Mouse (Mus musculus): ENCODE measurements at regions not wholly inside any gene's neighbourhood (a gene's known extent, or its start where the extent isn't known, plus 50 kb on each side); places are given as distances from the start of the nearest gene placed in this dataset.
A peak's percentile ranks its signal among the peaks of the same experiment; 100 is the strongest.

DNA sequence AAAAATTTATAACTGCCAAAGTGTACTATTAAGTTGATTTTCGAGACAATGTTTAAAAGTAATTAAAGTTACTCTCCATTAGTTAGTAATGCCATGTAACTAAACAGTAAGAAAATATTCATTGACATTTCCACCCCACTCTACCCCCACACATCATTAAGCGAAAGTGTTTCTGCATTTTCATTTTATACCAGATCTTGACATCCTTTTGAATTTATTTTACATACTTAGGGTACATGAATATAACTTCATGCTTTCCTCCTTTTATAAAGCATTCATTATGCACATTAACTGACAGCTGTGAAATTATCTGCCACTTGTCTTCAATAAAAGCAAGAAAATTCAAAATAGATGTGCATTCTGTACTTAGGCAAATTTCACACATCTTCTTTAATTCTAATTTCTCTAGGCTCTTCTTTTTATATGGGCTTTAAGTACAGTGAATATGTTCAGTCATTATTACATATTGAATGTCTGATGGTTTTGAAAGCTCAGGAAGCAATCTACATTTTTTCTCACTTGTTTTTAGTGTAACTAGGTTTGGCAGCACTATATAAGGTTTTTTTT, 526.5 kb downstream of the Epha5 start:
- DNase-seq (ENCODE audit: low spot score in 2 of 2): no peak

DNA sequence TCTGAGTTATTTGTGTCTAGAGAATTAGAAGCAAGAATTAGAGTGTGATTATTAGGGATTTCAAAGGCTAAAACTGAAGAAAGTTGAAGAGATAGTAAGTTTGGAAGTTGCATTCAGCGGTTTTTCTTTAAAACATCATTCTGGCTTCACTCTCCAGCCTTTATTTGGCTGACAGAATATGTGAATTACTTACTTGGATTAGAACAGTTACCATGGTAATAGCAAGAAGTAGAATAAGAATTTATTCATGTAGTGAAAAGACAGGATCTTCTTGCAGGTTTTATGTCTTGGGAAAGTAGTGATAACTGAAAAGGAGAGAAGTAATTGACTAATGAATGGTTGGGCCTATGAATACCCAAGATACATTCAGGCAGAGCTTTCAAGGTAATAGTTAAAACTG, 517.1 kb upstream of the Tecrl start:
- no peak for DNase-seq (ENCODE audit: low spot score in 2 of 2)

DNA sequence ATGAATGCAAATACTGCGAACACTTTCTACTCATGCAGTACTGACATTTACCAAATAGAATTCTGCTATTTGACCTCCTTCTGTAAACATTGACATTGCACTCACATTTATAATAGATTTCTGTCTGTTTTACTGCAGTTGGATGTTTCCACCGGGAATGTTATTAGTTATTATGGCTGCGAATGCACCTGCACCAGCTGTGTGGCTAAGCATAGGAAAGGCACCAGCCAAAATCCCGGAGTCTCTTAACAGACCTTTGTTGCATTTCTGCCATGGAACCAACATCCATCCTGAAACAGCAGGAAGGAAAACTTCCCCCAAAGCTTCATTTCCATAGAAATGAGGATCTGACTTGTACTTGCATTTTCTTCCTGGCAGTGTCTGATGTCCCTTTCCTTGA, 513.4 kb upstream of the Tecrl start:
- DNase-seq (ENCODE audit: low spot score in 2 of 2): no peak

- no peak for DNase-seq (ENCODE audit: low spot score in 2 of 2)
These were observed 506.7 kb upstream of the Tecrl start for GRCm38 (mm10) chr5:83861674-83862073.

DNA sequence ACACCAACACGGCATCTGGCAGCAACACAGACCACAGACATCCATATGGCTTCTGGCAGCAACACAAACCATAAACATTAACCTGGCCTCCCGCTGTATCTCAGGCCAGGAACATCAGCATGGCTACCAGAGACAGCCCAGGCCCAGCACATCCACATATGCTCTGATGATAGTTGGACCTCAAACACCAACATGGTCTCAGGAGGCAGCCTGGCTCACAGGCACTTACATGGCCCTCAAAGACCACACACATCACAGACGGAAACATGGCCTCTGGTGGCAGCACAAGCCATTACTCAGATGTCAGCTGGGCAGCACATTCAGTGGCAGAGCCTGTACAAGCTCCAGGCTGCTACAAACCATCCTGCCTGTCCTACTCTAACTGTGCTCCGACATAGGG, 497.0 kb upstream of the Tecrl start:
- DNase-seq (ENCODE audit: low spot score in 2 of 2): no peak

GRCm38 (mm10) chr5:83826561-83826960, 471.6 kb upstream of the Tecrl start:
- no peak for DNase-seq (ENCODE audit: low spot score in 2 of 2)

DNA sequence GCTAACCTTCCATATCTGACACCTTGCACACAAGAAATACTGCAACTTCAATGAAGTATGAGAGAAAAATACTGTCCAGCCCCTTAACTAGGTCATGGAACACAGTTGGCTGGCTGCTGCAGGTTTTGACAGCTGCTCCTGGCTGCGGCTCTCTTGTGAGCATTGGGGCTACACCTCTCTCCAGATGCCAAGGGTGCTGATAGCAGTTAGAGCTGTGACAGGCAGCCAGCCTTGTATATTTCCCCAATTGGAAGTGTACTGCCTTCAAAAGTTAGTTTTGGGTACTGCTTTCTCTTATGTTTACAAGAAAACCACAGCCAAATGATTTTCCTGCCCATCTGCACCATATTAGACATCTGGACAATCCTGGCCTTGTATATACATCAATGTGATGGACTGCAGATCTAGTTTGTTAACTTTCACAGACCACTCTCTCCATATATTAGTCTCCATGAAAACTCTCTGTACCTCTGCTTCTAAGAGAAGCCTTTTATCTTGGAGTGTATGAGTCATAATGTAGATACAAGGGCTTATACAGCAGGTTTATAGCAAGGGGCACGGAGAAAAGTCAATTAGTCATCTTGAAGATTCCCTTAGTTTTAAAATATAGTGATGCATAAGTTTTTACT, 470.0 kb upstream of the Tecrl start:
- DNase-seq (ENCODE audit: low spot score in 2 of 2): no peak

DNA sequence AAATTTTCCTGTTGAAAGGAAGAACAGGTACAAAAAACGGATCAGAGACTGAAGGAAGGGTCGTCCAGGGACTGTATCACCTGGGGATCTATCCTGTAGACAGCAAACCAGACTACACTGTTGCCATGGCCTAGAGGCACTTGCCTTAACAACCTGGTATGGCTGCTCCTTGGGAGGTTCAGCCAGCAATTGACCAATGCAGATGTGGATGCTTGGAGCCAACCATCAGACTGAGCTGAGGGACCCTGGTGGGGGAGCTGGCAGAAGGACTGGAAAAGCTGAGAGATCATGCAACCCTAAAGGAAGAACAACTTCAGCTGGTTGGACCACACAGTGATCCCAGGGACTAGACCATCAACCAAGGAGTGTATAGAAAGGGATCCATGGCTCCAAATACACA, 456.3 kb upstream of the Tecrl start:
- no peak for DNase-seq (ENCODE audit: low spot score in 2 of 2)

- DNase-seq (ENCODE audit: low spot score in 2 of 2): peak; percentile 27
These were observed 445.0 kb upstream of the Tecrl start for GRCm38 (mm10) chr5:83800028-83800427.

- DNase-seq (ENCODE audit: low spot score in 2 of 2): no peak
These were observed 425.4 kb upstream of the Tecrl start for GRCm38 (mm10) chr5:83780419-83780818.

- DNase-seq (ENCODE audit: low spot score in 2 of 2): peak; percentile 28 to 40
These were observed 423.4 kb upstream of the Tecrl start for GRCm38 (mm10) chr5:83778310-83778972.

- DNase-seq (ENCODE audit: low spot score in 2 of 2): no peak
These were observed 386.9 kb upstream of the Tecrl start for GRCm38 (mm10) chr5:83741913-83742312.

- DNase-seq (ENCODE audit: low spot score in 2 of 2): no peak
These were observed 340.4 kb upstream of the Tecrl start for GRCm38 (mm10) chr5:83695383-83695782.

DNA sequence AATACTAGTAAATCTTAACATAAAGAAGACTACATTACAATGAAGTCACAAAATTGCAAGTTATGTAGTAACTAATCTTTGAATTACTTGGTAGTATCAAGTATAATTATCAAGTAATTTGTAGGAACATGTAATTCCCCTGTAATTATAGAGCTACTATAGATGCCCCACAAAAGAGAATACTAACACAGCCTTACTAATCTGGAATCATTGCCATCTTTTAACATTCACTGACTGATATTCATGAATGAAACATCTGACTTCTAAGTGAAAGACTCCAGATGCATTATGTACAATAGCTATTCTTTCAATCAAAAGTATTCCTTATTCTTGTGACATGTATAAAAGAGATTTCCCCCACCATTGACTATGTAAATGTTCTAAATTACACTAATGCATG, 337.3 kb upstream of the Tecrl start:
- no peak for DNase-seq (ENCODE audit: low spot score in 2 of 2)

DNA sequence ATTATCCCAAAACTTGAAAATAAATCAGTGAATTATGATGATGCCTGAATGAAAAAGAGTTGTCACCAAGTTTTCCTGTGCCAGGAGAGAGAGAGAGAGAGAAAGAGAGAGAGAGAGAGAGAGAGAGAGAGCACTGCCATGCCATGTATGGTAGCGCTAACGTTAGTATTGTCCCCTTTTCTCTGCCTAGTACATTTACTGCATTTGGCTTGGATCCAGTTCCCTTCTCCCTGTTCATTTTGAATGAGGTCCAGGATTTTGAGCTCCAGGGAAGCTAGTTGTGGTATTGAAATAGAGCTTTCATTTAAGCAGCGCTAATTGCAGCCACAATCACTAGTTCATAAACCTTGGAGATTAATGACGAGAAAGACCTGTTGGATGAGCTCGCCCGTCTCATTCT, 323.4 kb upstream of the Tecrl start:
- DNase-seq (ENCODE audit: low spot score in 2 of 2): no peak

DNA sequence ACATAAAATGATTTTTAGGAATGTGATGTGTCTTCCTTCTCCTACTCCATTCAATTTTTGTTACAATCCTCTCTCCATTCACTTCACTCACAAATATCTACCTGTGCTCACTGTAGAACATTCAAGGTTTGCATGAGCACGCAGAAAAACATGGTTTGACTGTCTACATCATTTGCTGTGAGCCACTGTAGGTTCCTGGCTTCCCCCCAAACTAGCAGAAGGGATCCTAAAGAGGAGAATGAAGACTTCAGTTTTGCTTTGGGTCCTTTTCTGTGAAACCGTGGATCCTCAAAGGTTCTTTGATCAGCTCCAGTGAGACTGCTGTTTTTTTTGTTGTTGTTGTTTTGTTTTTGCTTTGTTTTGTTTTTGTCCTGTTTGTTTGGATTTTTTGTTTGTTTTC, 304.1 kb upstream of the Tecrl start:
- DNase-seq (ENCODE audit: low spot score in 2 of 2): no peak

- DNase-seq (ENCODE audit: low spot score in 2 of 2): no peak
These were observed 296.3 kb upstream of the Tecrl start for GRCm38 (mm10) chr5:83651329-83651728.

GRCm38 (mm10) chr5:83622612-83623374, 267.8 kb upstream of the Tecrl start:
- no peak for DNase-seq (ENCODE audit: low spot score in 2 of 2)

DNA sequence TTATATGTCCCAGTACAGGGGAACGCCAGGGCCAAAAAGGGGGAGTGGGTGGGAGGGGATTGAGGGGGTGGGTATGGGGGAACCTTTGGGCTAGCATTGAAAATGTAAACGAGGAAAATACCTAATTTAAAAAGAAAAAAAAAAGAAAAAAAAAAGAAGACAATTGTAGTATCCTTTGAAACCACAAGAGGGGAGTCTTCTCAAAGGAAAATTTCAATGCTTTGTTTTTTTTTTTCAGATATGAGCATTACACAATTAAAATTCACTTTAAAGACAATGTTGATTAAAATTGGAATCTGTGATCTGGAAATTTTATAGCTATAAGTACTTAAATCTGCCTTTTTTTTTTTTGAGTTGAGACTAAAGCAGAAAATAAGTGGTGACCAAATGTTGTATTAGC, 255.8 kb upstream of the Tecrl start:
- DNase-seq (ENCODE audit: low spot score in 2 of 2): no peak

DNA sequence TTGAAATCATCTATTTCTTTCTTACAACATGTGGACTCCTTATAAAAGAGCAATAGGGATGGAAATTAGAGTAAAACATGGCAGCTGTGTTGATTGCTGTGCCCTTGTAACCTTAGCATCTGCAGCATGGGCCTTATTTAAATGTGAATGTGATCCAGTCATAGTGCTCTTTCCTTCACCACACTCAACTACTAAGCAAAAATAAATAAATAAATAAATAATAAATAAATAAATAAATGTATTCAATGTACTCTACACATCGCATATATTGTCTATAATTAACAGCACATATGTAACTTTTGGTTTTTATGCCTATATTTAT, 238.3 kb upstream of the Tecrl start:
- DNase-seq (ENCODE audit: low spot score in 2 of 2): no peak

GRCm38 (mm10) chr5:83592587-83593288, 237.7 kb upstream of the Tecrl start:
- no peak for DNase-seq (ENCODE audit: low spot score in 2 of 2)

Data from right cerebral cortex, postnatal 10 days (tissue).